Mouse (Mus musculus) kidney, adult 2 months (tissue): ENCODE measurements around the gene Pgm2l1.

Experiments used
- CTCF ChIP-seq: fragments of 200-500 bp; conservative IDR thresholded peaks from 2 replicates; pipeline ENCODE4 v1.5.1; 2011; ENCODE audit warnings: low read depth, mild to moderate bottlenecking, control low read depth, low read length, moderate library complexity, mixed read lengths; ENCODE audit not compliant: insufficient read depth, insufficient read length
- POLR2A ChIP-seq: fragments of 200-500 bp; IDR thresholded peaks from one replicate; pipeline ENCODE4 v1.6.1; 2011; ENCODE audit warnings: low read depth, low read length, control low read depth

GRCm38 (mm10) chr7:100325482-100325881 is 98.3 kb downstream of the Pgm2l1 start:
- TF ChIP-seq CTCF: peak; percentile 72
- no peak for TF ChIP-seq POLR2A
